ENCODE assay signal across 8 mouse cellular contexts in the genomic region with DNA sequence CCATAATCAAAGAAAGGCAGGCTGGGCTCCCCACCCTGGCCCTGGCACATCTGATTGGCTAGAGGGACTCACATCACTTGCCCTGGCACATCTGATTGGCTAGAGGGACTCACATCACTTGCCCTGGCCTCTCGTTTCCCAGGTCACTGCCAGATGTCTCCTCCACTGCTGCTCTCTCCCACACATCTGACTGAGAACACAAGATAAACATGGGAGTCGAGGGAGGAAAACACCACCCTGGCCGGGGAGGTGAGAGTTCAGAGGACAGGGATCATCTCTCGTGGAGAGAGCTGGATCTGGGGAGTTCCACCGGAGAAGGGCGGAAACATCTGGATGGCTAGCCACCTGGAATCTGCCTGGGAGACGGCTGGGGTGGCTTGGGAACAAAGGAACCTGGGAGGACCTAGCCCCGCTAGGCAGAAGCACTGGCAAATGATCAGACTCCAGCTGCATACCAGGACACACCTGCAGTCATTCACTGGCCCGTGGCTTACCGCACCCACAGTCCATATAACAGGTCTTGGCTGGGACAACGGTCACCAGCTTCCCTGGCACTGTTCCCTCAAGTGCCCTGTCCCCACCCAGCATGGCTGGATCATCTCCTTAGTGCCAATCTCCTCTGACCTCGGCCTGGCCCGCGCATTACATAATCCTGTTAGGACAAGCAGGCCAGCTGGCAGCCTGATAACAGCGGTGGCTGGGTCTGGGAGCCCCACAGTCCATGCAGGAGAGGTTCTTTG. TPM values are rescaled to one million over a fixed set of nuclear protein-coding genes. Genes with fewer than 3 reads are reported as not detected.
A peak's percentile ranks its signal among the peaks of the same experiment; 100 is the strongest.
DNase-seq lines count a peak whose midpoint lies in the region; ATAC-seq and TF ChIP-seq lines count a peak whose summit lies in the region.
"Had no signal": no experiment of that assay in that cellular context is flagged by ENCODE, and none has a peak within 500 bp of the region (broad histone marks: within the 10 kb centered on the region; RNA-seq: fewer than 3 reads in every experiment).

No protein-coding gene starts in this region.

- no peak for TF ChIP-seq CTCF in brain, embryonic 14.5 days (IDR thresholded peaks at IDR 0.05; ENCODE audit: borderline replicate concordance, extremely low read depth, insufficient read depth, insufficient read length)
- TF ChIP-seq CTCF in gastrocnemius, adult 2 months (IDR thresholded peaks at IDR 0.05) = no peak
- no peak for TF ChIP-seq CTCF in liver, embryonic 14.5 days (IDR thresholded peaks at IDR 0.05; ENCODE audit: low read depth)

- no peaks in the 10 kb centered on the region for H3K9me3 ChIP-seq in intestine, embryonic 15.5 days
- H3K9me3 ChIP-seq in liver, embryonic 14.5 days (ENCODE audit: control insufficient read depth, low read length) = no peaks in the 10 kb centered on the region
- no peaks in the 10 kb centered on the region for H3K9me3 ChIP-seq in stomach, embryonic 14.5 days (ENCODE audit: control insufficient read depth, low read depth, low read length)
- H3K9me3 ChIP-seq: embryonic facial prominence, embryonic 15.5 days had no signal

- H3K4me2 ChIP-seq in intestine, embryonic 15.5 days (replicated peaks) = no peak overlapping the region; the same call in 1 of the 2 replicates
- peak overlapping the region; percentile 35 for H3K4me2 ChIP-seq in liver, embryonic 14.5 days (ENCODE audit: low read depth)
- H3K4me2 ChIP-seq in stomach, embryonic 14.5 days (replicated peaks; ENCODE audit: low read depth, low read length) = no peak overlapping the region
- H3K4me2 ChIP-seq: embryonic facial prominence, embryonic 15.5 days had no signal

- no peaks in the 10 kb centered on the region for H3K36me3 ChIP-seq in intestine, embryonic 15.5 days
- no peaks in the 10 kb centered on the region for H3K36me3 ChIP-seq in liver, embryonic 14.5 days (replicated peaks; ENCODE audit: control insufficient read depth, insufficient read depth, low read depth)
- H3K36me3 ChIP-seq in stomach, embryonic 14.5 days (ENCODE audit: control insufficient read depth, insufficient read depth, low read length) = no peaks in the 10 kb centered on the region
- H3K36me3 ChIP-seq: embryonic facial prominence, embryonic 15.5 days had no signal

- peak; percentile 60 for ATAC-seq in intestine, embryonic 15.5 days
- peak; percentile 81 for ATAC-seq in liver, embryonic 14.5 days (ENCODE audit: insufficient read depth)
- peak; percentile 40; the same call in 1 of the 2 replicates for ATAC-seq in stomach, embryonic 14.5 days (ENCODE audit: insufficient number of reproducible peaks, insufficient read depth, low FRiP score, low read depth)
- no peak for ATAC-seq in inflammation-experienced regulatory T-cells, adult 6 months

- 0 out of 2 replicates have a peak overlapping the region, but pooled peaks have one; percentile 15 for H3K4me3 ChIP-seq in gastrocnemius, adult 2 months
- H3K4me3 ChIP-seq in intestine, embryonic 15.5 days (replicated peaks) = no peak overlapping the region
- H3K4me3 ChIP-seq in liver, embryonic 14.5 days (ENCODE audit: insufficient read depth in 1 of 2, low read depth in 2 of 2, low read length in 2 of 2) = no peak overlapping the region
- no peak overlapping the region for H3K4me3 ChIP-seq in stomach, embryonic 14.5 days (ENCODE audit: low read depth, low read length)
- H3K4me3 ChIP-seq: embryonic facial prominence, embryonic 15.5 days had no signal

- H3K4me1 ChIP-seq in intestine, embryonic 15.5 days (replicated peaks) = peaks cover 6% of the 10 kb centered on the region; the same call in 1 of the 2 replicates
- peaks cover 40 to 55% of the 10 kb centered on the region in 2 experiments for H3K4me1 ChIP-seq in liver, embryonic 14.5 days (replicated peaks; ENCODE audit: control insufficient read depth in 2 of 2, insufficient read depth in 2 of 2, low read length in 1 of 2)
- H3K4me1 ChIP-seq in stomach, embryonic 14.5 days (ENCODE audit: control insufficient read depth, insufficient read depth, low read length) = no peaks in the 10 kb centered on the region

- H3K27me3 ChIP-seq in intestine, embryonic 15.5 days (replicated peaks) = no peaks in the 10 kb centered on the region
- H3K27me3 ChIP-seq in liver, embryonic 14.5 days (ENCODE audit: control insufficient read depth, insufficient read depth, low read length) = no peaks in the 10 kb centered on the region
- no peaks in the 10 kb centered on the region for H3K27me3 ChIP-seq in stomach, embryonic 14.5 days (ENCODE audit: control insufficient read depth, insufficient read depth, low read length)
- H3K27me3 ChIP-seq: embryonic facial prominence, embryonic 15.5 days had no signal

- intact Hi-C loops in gastrocnemius, adult 2 months (cut with DNase I) = no loop called here

- peak overlapping the region; percentile 48 for H3K27ac ChIP-seq in gastrocnemius, adult 2 months
- no peak overlapping the region for H3K27ac ChIP-seq in intestine, embryonic 15.5 days
- peak overlapping the region; percentile 26 for H3K27ac ChIP-seq in liver, embryonic 14.5 days
- H3K27ac ChIP-seq in stomach, embryonic 14.5 days (ENCODE audit: low read length) = no peak overlapping the region
- H3K27ac ChIP-seq: embryonic facial prominence, embryonic 15.5 days had no signal

- peak; percentile 54 for TF ChIP-seq EP300 in liver, embryonic 14.5 days (IDR thresholded peaks at IDR 0.05; ENCODE audit: low read depth)

- DNase-seq in ZHBTc4 (ENCODE audit: low read depth, low spot score) = peak; percentile 77
- peak; percentile 48 for DNase-seq in brain, embryonic 14.5 days (ENCODE audit: low read depth)
- peak; percentile 51 for DNase-seq in gastrocnemius, adult 2 months
- DNase-seq in liver, embryonic 14.5 days (ENCODE audit: low read depth in 3 of 3, low spot score in 3 of 3) = peak; percentile 68 to 71 (median 71)

- 35% methylated on average over 15 of the region's 15 CpGs for WGBS in intestine, embryonic 15.5 days
- WGBS in liver, embryonic 14.5 days (ENCODE audit: insufficient replicate concordance) = 44% methylated on average over 15 of the region's 15 CpGs
- 38% methylated on average over 15 of the region's 15 CpGs for WGBS in stomach, embryonic 14.5 days

- H3K9ac ChIP-seq in intestine, embryonic 15.5 days = no peak overlapping the region
- no peak overlapping the region; the same call in 1 of the 2 replicates for H3K9ac ChIP-seq in liver, embryonic 14.5 days (replicated peaks)
- H3K9ac ChIP-seq in stomach, embryonic 14.5 days (replicated peaks; ENCODE audit: low read depth, low read length) = no peak overlapping the region
- H3K9ac ChIP-seq: embryonic facial prominence, embryonic 15.5 days had no signal

- TF ChIP-seq POLR2A in brain, embryonic 14.5 days (IDR thresholded peaks at IDR 0.05; ENCODE audit: borderline replicate concordance, extremely low read depth, insufficient read depth, insufficient read length, poor library complexity, severe bottlenecking) = no peak

RNA-seq across cellular contexts. Expression of a gene that starts 17.2 kb away (rescaled TPM):
- polyA plus RNA-seq in brain, embryonic 14.5 days (2012; rRNA removed) = 0.05 and 0.11 TPM in 2 replicates
- total RNA-seq in gastrocnemius, adult 2 months (2021) = not detected
- 0.06 TPM in 1 of 2 replicates, not detected in the other for polyA plus RNA-seq in intestine, embryonic 15.5 days (2015; fragmentation: Nextera tagmentation; extraction: Ambion mirVana)
- polyA plus RNA-seq in liver, embryonic 14.5 days (2012; rRNA removed) = 0.02 and 0.03 TPM in 2 replicates
- 0.03 TPM in 1 of 2 replicates, not detected in the other for polyA plus RNA-seq in liver, embryonic 14.5 days (2014; fragmentation: Nextera tagmentation; extraction: Ambion mirVana)
- polyA plus RNA-seq in stomach, embryonic 14.5 days (2014; fragmentation: Nextera tagmentation; extraction: Ambion mirVana) = not detected in 2 replicates
- under 1 TPM; 0.07 to 0.20 (median 0.17) TPM for polyA plus RNA-seq in inflammation-experienced regulatory T-cells, adult 6 months (2017; shearing (Covaris generic))

RNA-seq across cellular contexts. Expression of a gene that starts 26.5 kb away (rescaled TPM):
- 33.5 and 35.6 TPM in 2 replicates for polyA plus RNA-seq in brain, embryonic 14.5 days (2012; rRNA removed)
- total RNA-seq in gastrocnemius, adult 2 months (2021) = 10 to 100 TPM; 16.9 to 17.5 TPM
- 48.4 and 53.2 TPM in 2 replicates for polyA plus RNA-seq in intestine, embryonic 15.5 days (2015; fragmentation: Nextera tagmentation; extraction: Ambion mirVana)
- 13.7 and 14.8 TPM in 2 replicates for polyA plus RNA-seq in liver, embryonic 14.5 days (2012; rRNA removed)
- polyA plus RNA-seq in liver, embryonic 14.5 days (2014; fragmentation: Nextera tagmentation; extraction: Ambion mirVana) = 23.3 and 28.1 TPM in 2 replicates
- 53.2 and 56.2 TPM in 2 replicates for polyA plus RNA-seq in stomach, embryonic 14.5 days (2014; fragmentation: Nextera tagmentation; extraction: Ambion mirVana)
- 10 to 100 TPM; 34.8 to 38.2 (median 36.5) TPM for polyA plus RNA-seq in inflammation-experienced regulatory T-cells, adult 6 months (2017; shearing (Covaris generic))

Comparison
In these comparisons a context has a peak if more than half of its experiments do, and no peak if none do; other contexts are left out.
1. H3K27ac ChIP-seq: peak in gastrocnemius, adult 2 months (single experiment) and liver, embryonic 14.5 days (single experiment); none in intestine, embryonic 15.5 days (single experiment) and stomach, embryonic 14.5 days (single experiment).
2. Peak in every context shown above with its lines, with median percentiles within 50 percentile points of each other: DNase-seq.